Mouse (Mus musculus) CH12.LX (cell line): ENCODE data around the gene Ush1g. TPM values are rescaled to one million over a fixed set of nuclear protein-coding genes. Genes with fewer than 3 reads are reported as not detected.

Experiments
- DNase-seq: peaks from one replicate; pipeline ENCODE4 v3.0.0-alpha.2; 2013; ENCODE audit errors: extremely low read depth
- H3K27ac ChIP-seq: 2 replicates; pipeline ENCODE4 v1.5.1; 2012; ENCODE audit warnings: low read depth, mild to moderate bottlenecking, control low read depth, moderate library complexity; ENCODE audit not compliant: insufficient read depth
- H3K27me3 ChIP-seq: replicated peaks from 2 replicates; pipeline ENCODE3; 2012; ENCODE audit warnings: inconsistent platforms
- H3K36me3 ChIP-seq, 2 experiments: replicated peaks in 1 of 2; 2 replicates each; pipeline versions ENCODE3 to v1.6.1; 2012; ENCODE audit warnings: inconsistent platforms in 1 of 2, low read length in 1 of 2, mild to moderate bottlenecking in 1 of 2, mixed read lengths in 1 of 2, moderate library complexity in 1 of 2; ENCODE audit not compliant: control insufficient read depth in 1 of 2, insufficient read depth in 1 of 2
- H3K4me1 ChIP-seq, 2 experiments: 2 replicates each; pipeline ENCODE4 v1.6.1; 2012; ENCODE audit warnings: inconsistent platforms in 1 of 2, moderate library complexity in 1 of 2; ENCODE audit not compliant: insufficient read depth in 2 of 2, control insufficient read depth in 1 of 2
- H3K4me2 ChIP-seq: 2 replicates; pipeline ENCODE4 v1.6.1; 2012; ENCODE audit warnings: low read depth, mild to moderate bottlenecking, control low read depth; ENCODE audit not compliant: poor library complexity, insufficient read depth, severe bottlenecking
- H3K4me3 ChIP-seq, 3 experiments: fragments of 150-350 bp in 1 of 3; sonication (generic) in 1 of 3; replicated peaks in 1 of 3; 2 replicates each; pipeline versions ENCODE3 to v1.5.1; 2011 to 2012; ENCODE audit warnings: low read depth in 2 of 3, low read length in 2 of 3, mild to moderate bottlenecking in 2 of 3, moderate library complexity in 2 of 3, control low read depth in 1 of 3, improper control_type of control experiment in 1 of 3, inconsistent platforms in 1 of 3, mixed read lengths in 1 of 3; ENCODE audit not compliant: poor library complexity in 1 of 3
- H3K79me2 ChIP-seq: replicated peaks from 2 replicates; pipeline ENCODE4 v1.6.1; 2012; ENCODE audit warnings: mild to moderate bottlenecking, moderate library complexity; ENCODE audit not compliant: control insufficient read depth, poor library complexity, insufficient read depth, severe bottlenecking; ENCODE audit errors: extremely low read depth
- H3K9ac ChIP-seq: 2 replicates; pipeline ENCODE4 v1.6.1; 2012; ENCODE audit warnings: low read depth, mild to moderate bottlenecking, control low read depth, moderate library complexity; ENCODE audit not compliant: insufficient read depth
- H3K9me3 ChIP-seq: replicated peaks from 2 replicates; pipeline ENCODE3; 2012; ENCODE audit warnings: low read length, inconsistent platforms, mixed read lengths
- IRF4 ChIP-seq: IDR thresholded peaks from 2 replicates; pipeline ENCODE4 v1.6.1; 2014; ENCODE audit warnings: low read depth, mild to moderate bottlenecking, inconsistent platforms, low read length, improper control_type of control experiment
- NRF1 ChIP-seq: IDR thresholded peaks from 2 replicates; pipeline ENCODE4 v1.6.1; 2014; ENCODE audit warnings: low read depth, mild to moderate bottlenecking, inconsistent platforms, low read length, improper control_type of control experiment, moderate library complexity
- ZMIZ1 ChIP-seq: IDR thresholded peaks from 2 replicates; pipeline ENCODE4 v1.6.1; 2012; ENCODE audit warnings: low read depth, mild to moderate bottlenecking, inconsistent platforms, low read length, improper control_type of control experiment
- dilution Hi-C: fragments of 300-500 bp; cut with MboI; formaldehyde crosslinking; loops from 2 replicates; pipeline ENCODE4 v1.14.3; 2020; ENCODE audit warnings: low sequenced_read_pairs; ENCODE audit not compliant: extremely low pct_unique_long_range_greater_than_20kb, extremely low pct_ligation_motif_present
- in situ Hi-C: fragments of 300-500 bp; cut with MboI; formaldehyde crosslinking; loops from 3 replicates; pipeline ENCODE4 v1.14.3; 2019; ENCODE audit warnings: low sequenced_read_pairs, low pct_ligation_motif_present, low pct_unique_long_range_greater_than_20kb, mixed read lengths
- polyA plus RNA-seq: library from polyadenylated mRNA; unstranded; fragments of >175 nt; gene quantifications from 2 replicates; pipeline ENCODE4 v1.2.1, GENCODE M21; 2012; ENCODE audit warnings: low read depth; ENCODE audit not compliant: insufficient read length
- total RNA-seq, 2 experiments: library from RNA; depleted of rRNA; stranded (reverse); fragments of 300-350 nt in 1 of 2; fragments of >200 nt in 1 of 2; gene quantifications; 2 replicates each; pipeline ENCODE4 v1.2.3; 2012 to 2014

Ush1g gene
- total and polyA plus RNA-seq, 3 experiments, result 0.42 TPM; not detected in 2

DNA sequence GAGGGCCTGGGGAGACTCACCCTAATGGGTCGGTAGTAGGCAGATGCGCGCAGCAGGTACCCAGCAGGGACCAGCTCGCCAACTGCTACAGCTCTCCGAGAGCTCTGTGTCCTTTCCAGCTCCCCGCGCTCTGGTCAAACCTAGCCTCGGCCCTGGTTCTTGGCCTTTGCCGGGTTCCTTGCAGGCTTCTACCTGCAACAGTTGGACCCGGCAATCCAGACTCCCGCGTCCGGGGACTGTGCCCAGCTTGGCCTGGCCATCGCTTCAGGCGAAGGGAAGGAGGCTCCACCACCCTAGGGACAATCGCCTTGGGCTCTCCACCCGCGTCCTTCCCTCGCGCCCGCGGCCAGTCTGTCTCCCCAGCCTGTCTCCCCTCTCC, 55.5 kb downstream of the Ush1g start:
- Histone ChIP-seq H3K27ac (no peak overlapping the region), H3K36me3 (peaks cover 36 to 55% of the 10 kb centered on the region in 2 experiments), H3K4me2 (no peak overlapping the region), H3K9ac (no peak overlapping the region), H3K79me2 (no peaks in the 10 kb centered on the region), H3K27me3 (peaks cover 9% of the 10 kb centered on the region), H3K4me1 (peaks cover 0 to 8% of the 10 kb centered on the region in 2 experiments; a peak in 2 of 4 replicates), H3K4me3 (no peak overlapping the region), H3K9me3 (no peaks in the 10 kb centered on the region)
- in situ Hi-C loops, result no loop called here
- no peak for TF ChIP-seq ZMIZ1
- no peak for DNase-seq
- dilution Hi-C loops, result no loop called here

- peaks cover 0 to 8% of the 10 kb centered on the region in 2 experiments; a peak in 2 of 4 replicates for H3K4me1 ChIP-seq
- dilution Hi-C loops (no loop called here), in situ Hi-C loops (no loop called here)
- H3K4me3 ChIP-seq, result no peak overlapping the region
- TF ChIP-seq IRF4 (no peak), NRF1 (no peak)
- H3K4me2 ChIP-seq, result no peak overlapping the region
- no peaks in the 10 kb centered on the region for H3K79me2 ChIP-seq
- no peak overlapping the region for H3K27ac ChIP-seq
- H3K36me3 ChIP-seq, result peaks cover 31 to 50% of the 10 kb centered on the region in 2 experiments
- H3K9ac ChIP-seq, result no peak overlapping the region
- H3K27me3 ChIP-seq, result peaks cover 12% of the 10 kb centered on the region
- no peaks in the 10 kb centered on the region for H3K9me3 ChIP-seq
- no peak for DNase-seq
Measured at GRCm38 (mm10) chr11:115265771-115266399, 56.0 kb downstream of the Ush1g start.

Other genes starting within 250 kb of the Ush1g start
Only the 20 nearest of the 22 such genes appear.
- 35.3 and 36.1 TPM in 2 replicates for gene Cd300lf, start 188.0 kb downstream of the Ush1g start, total RNA-seq (2012; rRNA removed)
- 13.5 and 15.5 TPM in 2 replicates for gene Cd300lf, start 188.0 kb downstream of the Ush1g start, total RNA-seq (2014; rRNA removed)
- gene Cd300lf, start 188.0 kb downstream of the Ush1g start, polyA plus RNA-seq, result 36.9 and 38.9 TPM in 2 replicates
- gene Slc9a3r1, start 158.7 kb downstream of the Ush1g start, total RNA-seq (2012; rRNA removed), result 69.0 and 70.1 TPM in 2 replicates
- 43.5 and 51.9 TPM in 2 replicates for gene Slc9a3r1, start 158.7 kb downstream of the Ush1g start, total RNA-seq (2014; rRNA removed)
- gene Slc9a3r1, start 158.7 kb downstream of the Ush1g start, polyA plus RNA-seq, result 63.7 and 64.6 TPM in 2 replicates
- gene Tmem104, start 134.6 kb downstream of the Ush1g start, total RNA-seq (2012; rRNA removed), result 15.7 and 16.1 TPM in 2 replicates
- 1.6 and 3.5 TPM in 2 replicates for gene Tmem104, start 134.6 kb downstream of the Ush1g start, total RNA-seq (2014; rRNA removed)
- 10.3 and 10.8 TPM in 2 replicates for gene Tmem104, start 134.6 kb downstream of the Ush1g start, polyA plus RNA-seq
- gene Nat9, start 134.2 kb downstream of the Ush1g start, total RNA-seq (2012; rRNA removed), result 51.7 and 74.0 TPM in 2 replicates
- gene Nat9, start 134.2 kb downstream of the Ush1g start, total RNA-seq (2014; rRNA removed), result 20.7 and 30.6 TPM in 2 replicates
- 24.1 and 34.0 TPM in 2 replicates for gene Nat9, start 134.2 kb downstream of the Ush1g start, polyA plus RNA-seq
- 0.04 TPM in 1 of 2 replicates, not detected in the other for gene Grin2c, start 54.8 kb downstream of the Ush1g start, total RNA-seq (2012; rRNA removed)
- not detected in 2 replicates for gene Grin2c, start 54.8 kb downstream of the Ush1g start, total RNA-seq (2014; rRNA removed)
- not detected in 2 replicates for gene Grin2c, start 54.8 kb downstream of the Ush1g start, polyA plus RNA-seq
- gene Fdxr, start 45.0 kb downstream of the Ush1g start, total RNA-seq (2012; rRNA removed), result 62.2 and 63.3 TPM in 2 replicates
- gene Fdxr, start 45.0 kb downstream of the Ush1g start, total RNA-seq (2014; rRNA removed), result 40.9 and 43.8 TPM in 2 replicates
- gene Fdxr, start 45.0 kb downstream of the Ush1g start, polyA plus RNA-seq, result 58.6 and 62.1 TPM in 2 replicates
- 6.9 and 8.5 TPM in 2 replicates for gene Fads6, start 24.4 kb downstream of the Ush1g start, total RNA-seq (2012; rRNA removed)
- gene Fads6, start 24.4 kb downstream of the Ush1g start, total RNA-seq (2014; rRNA removed), result 0.11 and 0.30 TPM in 2 replicates
- 0.56 and 0.63 TPM in 2 replicates for gene Fads6, start 24.4 kb downstream of the Ush1g start, polyA plus RNA-seq
- not detected in 2 replicates for gene Otop2, start 14.9 kb downstream of the Ush1g start, total RNA-seq (2012; rRNA removed)
- gene Otop2, start 14.9 kb downstream of the Ush1g start, total RNA-seq (2014; rRNA removed), result not detected in 2 replicates
- not detected in 2 replicates for gene Otop2, start 14.9 kb downstream of the Ush1g start, polyA plus RNA-seq
- not detected in 2 replicates for gene Otop3, start 12.7 kb upstream of the Ush1g start, total RNA-seq (2012; rRNA removed)
- not detected in 2 replicates for gene Otop3, start 12.7 kb upstream of the Ush1g start, total RNA-seq (2014; rRNA removed)
- gene Otop3, start 12.7 kb upstream of the Ush1g start, polyA plus RNA-seq, result not detected in 2 replicates
- gene Hid1, start 45.7 kb upstream of the Ush1g start, total RNA-seq (2012; rRNA removed), result 3.2 and 3.6 TPM in 2 replicates
- 0.12 TPM in 1 of 2 replicates, not detected in the other for gene Hid1, start 45.7 kb upstream of the Ush1g start, total RNA-seq (2014; rRNA removed)
- gene Hid1, start 45.7 kb upstream of the Ush1g start, polyA plus RNA-seq, result 0.36 and 0.57 TPM in 2 replicates
- gene Cdr2l, start 59.9 kb upstream of the Ush1g start, total RNA-seq (2012; rRNA removed), result not detected in 2 replicates
- gene Cdr2l, start 59.9 kb upstream of the Ush1g start, total RNA-seq (2014; rRNA removed), result not detected in 2 replicates
- not detected in 2 replicates for gene Cdr2l, start 59.9 kb upstream of the Ush1g start, polyA plus RNA-seq
- gene Mrpl58, start 81.7 kb upstream of the Ush1g start, total RNA-seq (2012; rRNA removed), result 157 and 164 TPM in 2 replicates
- 110 and 113 TPM in 2 replicates for gene Mrpl58, start 81.7 kb upstream of the Ush1g start, total RNA-seq (2014; rRNA removed)
- 146 and 161 TPM in 2 replicates for gene Mrpl58, start 81.7 kb upstream of the Ush1g start, polyA plus RNA-seq
- 500 and 564 TPM in 2 replicates for gene Atp5h, start 97.9 kb upstream of the Ush1g start, total RNA-seq (2012; rRNA removed)
- gene Atp5h, start 97.9 kb upstream of the Ush1g start, total RNA-seq (2014; rRNA removed), result 671 and 759 TPM in 2 replicates
- 711 and 734 TPM in 2 replicates for gene Atp5h, start 97.9 kb upstream of the Ush1g start, polyA plus RNA-seq
- gene Kctd2, start 98.1 kb upstream of the Ush1g start, total RNA-seq (2012; rRNA removed), result 10.0 and 14.0 TPM in 2 replicates
- 6.8 and 8.5 TPM in 2 replicates for gene Kctd2, start 98.1 kb upstream of the Ush1g start, total RNA-seq (2014; rRNA removed)
- 13.3 and 13.7 TPM in 2 replicates for gene Kctd2, start 98.1 kb upstream of the Ush1g start, polyA plus RNA-seq
- gene Trim80, start 118.5 kb upstream of the Ush1g start, total RNA-seq (2012; rRNA removed), result not detected in 2 replicates
- not detected in 2 replicates for gene Trim80, start 118.5 kb upstream of the Ush1g start, total RNA-seq (2014; rRNA removed)
- gene Trim80, start 118.5 kb upstream of the Ush1g start, polyA plus RNA-seq, result not detected in 2 replicates
- gene Slc16a5, start 140.4 kb upstream of the Ush1g start, total RNA-seq (2012; rRNA removed), result 0.46 and 0.51 TPM in 2 replicates
- gene Slc16a5, start 140.4 kb upstream of the Ush1g start, total RNA-seq (2014; rRNA removed), result not detected in 2 replicates
- 0.68 and 0.71 TPM in 2 replicates for gene Slc16a5, start 140.4 kb upstream of the Ush1g start, polyA plus RNA-seq
- 8.7 and 8.9 TPM in 2 replicates for gene Armc7, start 153.6 kb upstream of the Ush1g start, total RNA-seq (2012; rRNA removed)
- gene Armc7, start 153.6 kb upstream of the Ush1g start, total RNA-seq (2014; rRNA removed), result 6.0 and 7.5 TPM in 2 replicates
- 12.5 TPM in 2 replicates for gene Armc7, start 153.6 kb upstream of the Ush1g start, polyA plus RNA-seq
- gene Nt5c, start 169.8 kb upstream of the Ush1g start, total RNA-seq (2012; rRNA removed), result 151 and 154 TPM in 2 replicates
- gene Nt5c, start 169.8 kb upstream of the Ush1g start, total RNA-seq (2014; rRNA removed), result 59.8 and 65.3 TPM in 2 replicates
- gene Nt5c, start 169.8 kb upstream of the Ush1g start, polyA plus RNA-seq, result 175 and 190 TPM in 2 replicates
- gene Jpt1, start 192.3 kb upstream of the Ush1g start, total RNA-seq (2012; rRNA removed), result 294 and 358 TPM in 2 replicates
- 439 and 448 TPM in 2 replicates for gene Jpt1, start 192.3 kb upstream of the Ush1g start, total RNA-seq (2014; rRNA removed)
- gene Jpt1, start 192.3 kb upstream of the Ush1g start, polyA plus RNA-seq, result 432 and 479 TPM in 2 replicates
- gene Sumo2, start 214.2 kb upstream of the Ush1g start, total RNA-seq (2012; rRNA removed), result 480 and 623 TPM in 2 replicates
- 1,752 and 1,801 TPM in 2 replicates for gene Sumo2, start 214.2 kb upstream of the Ush1g start, total RNA-seq (2014; rRNA removed)
- 960 and 1,020 TPM in 2 replicates for gene Sumo2, start 214.2 kb upstream of the Ush1g start, polyA plus RNA-seq